ENCODE assay signal across 1 mouse cellular context in the genomic region with DNA sequence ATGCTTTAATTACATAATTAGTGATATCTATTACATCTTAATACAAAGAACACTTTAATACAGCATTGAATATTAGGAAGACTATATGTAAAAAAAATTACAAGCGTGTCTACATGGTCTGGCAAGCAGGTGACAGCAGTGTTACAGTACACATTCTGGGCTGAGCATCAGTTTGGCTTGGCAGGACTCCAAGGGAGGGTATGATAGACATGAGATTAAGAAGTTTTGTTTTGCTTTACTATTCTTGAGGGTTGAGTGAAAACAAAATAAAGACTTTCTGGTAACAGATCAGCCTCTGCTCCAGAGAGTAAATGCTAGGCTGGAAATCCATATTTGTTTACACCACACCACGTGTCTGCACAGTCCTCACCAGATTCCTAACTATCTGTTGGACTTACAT.
TF ChIP-seq lines count a peak whose summit lies in the region.

No protein-coding gene starts in this region.

TF ChIP-seq in MEL, 35 proteins besides CTCF, POLR2A, EP300 and RAD21 (continued from another document):
- TF ChIP-seq BHLHE40 (IDR thresholded peaks at IDR 0.05; ENCODE audit: borderline replicate concordance, low read depth, low read length) = no peak
- peak; percentile 53 for TF ChIP-seq SIN3A (IDR thresholded peaks at IDR 0.05; ENCODE audit: low read length)
- 0 out of 2 replicates have a peak, but pooled peaks have one; percentile 38 for TF ChIP-seq TCF12 (IDR thresholded peaks at IDR 0.05; ENCODE audit: low read depth, low read length)
- peak; percentile 45; the same call in 1 of the 2 replicates for TF ChIP-seq ETS1 (IDR thresholded peaks at IDR 0.05; ENCODE audit: low read depth, low read length)
- 0 out of 2 replicates have a peak, but pooled peaks have one; percentile 34 for TF ChIP-seq ZNF384 (IDR thresholded peaks at IDR 0.05; ENCODE audit: low read depth, low read length)
TF ChIP-seq in MEL: peak in this region for 5.
